Mouse (Mus musculus): Measurements from ENCODE around the gene Fkbpl. TPM values are rescaled to one million over a fixed set of nuclear protein-coding genes. Genes with fewer than 3 reads are reported as not detected.

The Fkbpl gene
- polyA plus RNA-seq, 1 experiment from 2014 or later: 8.8 TPM

- H3K4me1 ChIP-seq (replicated peaks; ENCODE audit: control insufficient read depth, insufficient read depth, low read length): peaks cover 7% of the 10 kb centered on the region; the same call in 1 of the 2 replicates
- no peaks in the 10 kb centered on the region for H3K9me3 ChIP-seq (ENCODE audit: control insufficient read depth)
- peak within 1 kb of the TSS; percentile 91 for H3K4me2 ChIP-seq (replicated peaks; ENCODE audit: low read depth)
- H3K4me3 ChIP-seq (ENCODE audit: low read depth, low read length): peak within 1 kb of the TSS; percentile 79
- H3K27ac ChIP-seq (ENCODE audit: low read depth, low read length): peak within 1 kb of the TSS; percentile 91
- ATAC-seq: peak; percentile 86
- under 1% methylated on average over 32 of the region's 35 CpGs for WGBS
- H3K9ac ChIP-seq (ENCODE audit: low read depth, low read length): peak within 1 kb of the TSS; percentile 85
- no peak for TF ChIP-seq CTCF (IDR thresholded peaks at IDR 0.05; ENCODE audit: low read depth)
- H3K27me3 ChIP-seq (replicated peaks; ENCODE audit: control insufficient read depth, insufficient read depth, low read length): no peaks in the 10 kb centered on the region
- H3K36me3 ChIP-seq (ENCODE audit: control insufficient read depth, insufficient read depth): peaks cover 26% of the 10 kb centered on the region; the same call in 1 of the 2 replicates
Observed at GRCm38 (mm10) chr17:34604061-34604508, 40.5 kb upstream of the Fkbpl start, which contains the start of gene Agpat1. Gene Agpat1 (plus strand): TSS chr17:34604262.

- WGBS: 9% methylated on average over 24 of the region's 24 CpGs
- H3K9ac ChIP-seq (ENCODE audit: low read depth, low read length): peak overlapping the region; percentile 85
- H3K4me3 ChIP-seq (ENCODE audit: low read depth, low read length): peak overlapping the region; percentile 79
- H3K4me2 ChIP-seq (replicated peaks; ENCODE audit: low read depth): peak overlapping the region; percentile 91
- no peaks in the 10 kb centered on the region for H3K27me3 ChIP-seq (replicated peaks; ENCODE audit: control insufficient read depth, insufficient read depth, low read length)
- H3K9me3 ChIP-seq (ENCODE audit: control insufficient read depth): no peaks in the 10 kb centered on the region
- peak overlapping the region; percentile 91 for H3K27ac ChIP-seq (ENCODE audit: low read depth, low read length)
- 0 out of 2 replicates have a peak, but pooled peaks cover 7% of the 10 kb centered on the region for H3K4me1 ChIP-seq (replicated peaks; ENCODE audit: control insufficient read depth, insufficient read depth, low read length)
- no peak for TF ChIP-seq CTCF (IDR thresholded peaks at IDR 0.05; ENCODE audit: low read depth)
- peaks cover 26% of the 10 kb centered on the region; the same call in 1 of the 2 replicates for H3K36me3 ChIP-seq (ENCODE audit: control insufficient read depth, insufficient read depth)
- ATAC-seq: no peak
Observed at GRCm38 (mm10) chr17:34604511-34605237, 39.9 kb upstream of the Fkbpl start.

- no peak for TF ChIP-seq CTCF (IDR thresholded peaks at IDR 0.05; ENCODE audit: low read depth)
- H3K4me3 ChIP-seq (ENCODE audit: low read depth, low read length): peak overlapping the region; percentile 79
- peak; percentile 8; the same call in 1 of the 2 replicates for ATAC-seq
- H3K4me1 ChIP-seq (replicated peaks; ENCODE audit: control insufficient read depth, insufficient read depth, low read length): 0 out of 2 replicates have a peak, but pooled peaks cover 7% of the 10 kb centered on the region
- peak overlapping the region; percentile 91 for H3K27ac ChIP-seq (ENCODE audit: low read depth, low read length)
- no peaks in the 10 kb centered on the region for H3K27me3 ChIP-seq (replicated peaks; ENCODE audit: control insufficient read depth, insufficient read depth, low read length)
- H3K9me3 ChIP-seq (ENCODE audit: control insufficient read depth): no peaks in the 10 kb centered on the region
- H3K4me2 ChIP-seq (replicated peaks; ENCODE audit: low read depth): peak overlapping the region; percentile 91
- peak overlapping the region; percentile 85 for H3K9ac ChIP-seq (ENCODE audit: low read depth, low read length)
- H3K36me3 ChIP-seq (ENCODE audit: control insufficient read depth, insufficient read depth): peaks cover 26% of the 10 kb centered on the region; the same call in 1 of the 2 replicates
- WGBS: under 1% methylated on average over 26 of the region's 30 CpGs
Observed at GRCm38 (mm10) chr17:34605609-34606008, 39.0 kb upstream of the Fkbpl start.

- H3K4me1 ChIP-seq (replicated peaks; ENCODE audit: control insufficient read depth, insufficient read depth, low read length): 0 out of 2 replicates have a peak, but pooled peaks cover 7% of the 10 kb centered on the region
- TF ChIP-seq CTCF (IDR thresholded peaks at IDR 0.05; ENCODE audit: low read depth): no peak
- no peak for ATAC-seq
Observed at GRCm38 (mm10) chr17:34606186-34607039, 38.2 kb upstream of the Fkbpl start.

GRCm38 (mm10) chr17:34607997-34608396 is 36.6 kb upstream of the Fkbpl start:
- Histone ChIP-seq H3K4me1 (replicated peaks; ENCODE audit: control insufficient read depth, insufficient read depth, low read length) (0 out of 2 replicates have a peak, but pooled peaks cover 7% of the 10 kb centered on the region), H3K27ac (ENCODE audit: low read depth, low read length) (peak overlapping the region; percentile 7; the same call in 1 of the 2 replicates), H3K27me3 (replicated peaks; ENCODE audit: control insufficient read depth, insufficient read depth, low read length) (no peaks in the 10 kb centered on the region), H3K9me3 (ENCODE audit: control insufficient read depth) (no peaks in the 10 kb centered on the region), H3K9ac (ENCODE audit: low read depth, low read length) (no peak overlapping the region), H3K4me3 (ENCODE audit: low read depth, low read length) (no peak overlapping the region), H3K36me3 (ENCODE audit: control insufficient read depth, insufficient read depth) (peaks cover 39% of the 10 kb centered on the region), H3K4me2 (replicated peaks; ENCODE audit: low read depth) (no peak overlapping the region)
- TF ChIP-seq CTCF (IDR thresholded peaks at IDR 0.05; ENCODE audit: low read depth): no peak
- WGBS: 60% methylated on average over 7 of the region's 7 CpGs
- ATAC-seq: no peak

More at GRCm38 (mm10) chr17:34606186-34607039, 38.2 kb upstream of the Fkbpl start:
- Histone ChIP-seq H3K9ac (ENCODE audit: low read depth, low read length) (peak overlapping the region; percentile 85), H3K27me3 (replicated peaks; ENCODE audit: control insufficient read depth, insufficient read depth, low read length) (no peaks in the 10 kb centered on the region), H3K27ac (ENCODE audit: low read depth, low read length) (peak overlapping the region; percentile 91), H3K36me3 (ENCODE audit: control insufficient read depth, insufficient read depth) (peaks cover 31% of the 10 kb centered on the region), H3K4me3 (ENCODE audit: low read depth, low read length) (peak overlapping the region; percentile 79), H3K9me3 (ENCODE audit: control insufficient read depth) (no peaks in the 10 kb centered on the region), H3K4me2 (replicated peaks; ENCODE audit: low read depth) (peak overlapping the region; percentile 91)
- WGBS: 5% methylated on average over 32 of the region's 32 CpGs
